Mouse (Mus musculus): Measurements from ENCODE around the gene Gm17622. TPM values are rescaled to one million over a fixed set of nuclear protein-coding genes. Genes with fewer than 3 reads are reported as not detected.

The Gm17622 gene
- polyA plus RNA-seq, 1 experiment from 2014 or later = not detected

GRCm38 (mm10) chr13:96533742-96534141, 43.2 kb downstream of the Gm17622 start:
- DNase-seq (no peak), ATAC-seq (ENCODE audit: low read depth) (no peak)
- H3K36me3 ChIP-seq = peaks cover 2% of the 10 kb centered on the region; the same call in 1 of the 2 replicates
- H3K4me2 ChIP-seq = no peak overlapping the region
- H3K9me3 ChIP-seq (replicated peaks) = no peaks in the 10 kb centered on the region
- 67% methylated on average over 2 of the region's 2 CpGs for WGBS (ENCODE audit: insufficient replicate concordance)
- no peak overlapping the region for H3K27ac ChIP-seq
- H3K4me3 ChIP-seq (replicated peaks) = no peak overlapping the region
- H3K4me1 ChIP-seq (replicated peaks) = peaks cover 12% of the 10 kb centered on the region
- no peaks in the 10 kb centered on the region for H3K27me3 ChIP-seq
- H3K9ac ChIP-seq = no peak overlapping the region

- Histone ChIP-seq H3K27me3 (no peaks in the 10 kb centered on the region), H3K9ac (no peak overlapping the region), H3K4me2 (no peak overlapping the region), H3K27ac (no peak overlapping the region), H3K4me1 (replicated peaks) (peaks cover 21% of the 10 kb centered on the region), H3K4me3 (replicated peaks) (no peak overlapping the region), H3K9me3 (replicated peaks) (no peaks in the 10 kb centered on the region), H3K36me3 (no peaks in the 10 kb centered on the region)
- ATAC-seq (ENCODE audit: low read depth) = 0 out of 2 replicates have a peak, but pooled peaks have one; percentile 45
- 30% methylated on average over 5 of the region's 5 CpGs for WGBS (ENCODE audit: insufficient replicate concordance)
- DNase-seq = no peak
These were observed 46.5 kb downstream of the Gm17622 start for GRCm38 (mm10) chr13:96536821-96537572.

GRCm38 (mm10) chr13:96538103-96538502, 47.6 kb downstream of the Gm17622 start:
- no peak overlapping the region for H3K4me2 ChIP-seq
- WGBS (ENCODE audit: insufficient replicate concordance) = 64% methylated on average over 3 of the region's 3 CpGs
- no peaks in the 10 kb centered on the region for H3K9me3 ChIP-seq (replicated peaks)
- no peaks in the 10 kb centered on the region for H3K36me3 ChIP-seq
- no peaks in the 10 kb centered on the region for H3K27me3 ChIP-seq
- DNase-seq (no peak), ATAC-seq (ENCODE audit: low read depth) (no peak)
- no peak overlapping the region for H3K27ac ChIP-seq
- no peak overlapping the region for H3K4me3 ChIP-seq (replicated peaks)
- peaks cover 21% of the 10 kb centered on the region for H3K4me1 ChIP-seq (replicated peaks)
- no peak overlapping the region for H3K9ac ChIP-seq

Other genes starting within 250 kb of the Gm17622 start
- gene Poc5, start 102.4 kb upstream of the Gm17622 start, polyA plus RNA-seq (2015; fragmentation: Nextera tagmentation; extraction: Ambion mirVana) = 7.1 and 10.5 TPM in 2 replicates
- gene Ankdd1b, start 19.5 kb upstream of the Gm17622 start, polyA plus RNA-seq (2015; fragmentation: Nextera tagmentation; extraction: Ambion mirVana) = not detected in 2 replicates
- gene Polk, start 51.8 kb downstream of the Gm17622 start, polyA plus RNA-seq (2015; fragmentation: Nextera tagmentation; extraction: Ambion mirVana) = 3.4 and 4.9 TPM in 2 replicates
- 4.3 and 5.6 TPM in 2 replicates for gene Col4a3bp, start 51.9 kb downstream of the Gm17622 start, polyA plus RNA-seq (2015; fragmentation: Nextera tagmentation; extraction: Ambion mirVana)
- gene Hmgcr, start 180.2 kb downstream of the Gm17622 start, polyA plus RNA-seq (2015; fragmentation: Nextera tagmentation; extraction: Ambion mirVana) = 61.9 and 84.3 TPM in 2 replicates